Mouse (Mus musculus): Measurements from ENCODE around the gene Fam163b.

DNA sequence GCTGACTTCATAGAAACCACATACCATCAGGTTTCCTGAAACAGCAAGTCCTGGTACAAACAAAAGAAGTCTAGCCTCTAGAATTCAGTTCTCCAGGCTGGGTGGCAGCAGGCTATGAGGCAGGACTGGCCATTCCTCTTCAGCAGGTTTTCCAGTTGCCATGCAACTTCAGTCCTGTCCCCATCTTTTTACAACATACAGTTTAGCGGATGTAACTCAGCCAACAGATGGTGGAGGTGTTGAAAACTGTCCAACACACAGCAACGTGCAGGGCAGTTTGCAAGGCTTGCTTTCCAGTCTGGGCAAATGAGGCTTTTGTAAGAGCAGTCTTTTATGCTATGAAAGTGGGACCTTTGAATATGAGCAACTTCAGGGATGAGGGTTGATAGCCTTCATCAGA, 2.7 kb upstream of the Fam163b start:
- no peak for TF ChIP-seq CTCF (IDR thresholded peaks at IDR 0.05; ENCODE audit: extremely low read depth, insufficient read depth, low read length)
- TF ChIP-seq POLR2A (IDR thresholded peaks at IDR 0.05; ENCODE audit: extremely low read depth, insufficient read depth, low read length), result no peak
